Mouse (Mus musculus): Measurements from ENCODE around the gene Cfap65. TPM values are rescaled to one million over a fixed set of nuclear protein-coding genes. Genes with fewer than 3 reads are reported as not detected.

The Cfap65 gene
- polyA plus RNA-seq, 1 experiment: 0.15 TPM

GRCm38 (mm10) chr1:74936221-74936830 is 927 bp upstream of the Cfap65 start:
- Histone ChIP-seq H3K36me3 (ENCODE audit: control insufficient read depth, insufficient read depth, low read length) (no peaks in the 10 kb centered on the region), H3K4me1 (ENCODE audit: control insufficient read depth, insufficient read depth, insufficient read length, low read length) (peaks cover 12% of the 10 kb centered on the region; the same call in 1 of the 2 replicates), H3K27me3 (ENCODE audit: control insufficient read depth, insufficient read depth, low read length) (no peaks in the 10 kb centered on the region; the same call in 1 of the 2 replicates), H3K4me3 (ENCODE audit: low read depth, low read length) (peak overlapping the region; percentile 42), H3K27ac (ENCODE audit: insufficient read depth, low read depth, low read length) (peak overlapping the region; percentile 97)
- 19% methylated on average over 12 of the region's 12 CpGs for WGBS
- TF ChIP-seq POLR2A (IDR thresholded peaks at IDR 0.05; ENCODE audit: low read depth, low read length) (no peak), CTCF (IDR thresholded peaks at IDR 0.05; ENCODE audit: extremely low read depth, insufficient read length, insufficient replicate concordance, low read depth, low read length) (no peak)

DNA sequence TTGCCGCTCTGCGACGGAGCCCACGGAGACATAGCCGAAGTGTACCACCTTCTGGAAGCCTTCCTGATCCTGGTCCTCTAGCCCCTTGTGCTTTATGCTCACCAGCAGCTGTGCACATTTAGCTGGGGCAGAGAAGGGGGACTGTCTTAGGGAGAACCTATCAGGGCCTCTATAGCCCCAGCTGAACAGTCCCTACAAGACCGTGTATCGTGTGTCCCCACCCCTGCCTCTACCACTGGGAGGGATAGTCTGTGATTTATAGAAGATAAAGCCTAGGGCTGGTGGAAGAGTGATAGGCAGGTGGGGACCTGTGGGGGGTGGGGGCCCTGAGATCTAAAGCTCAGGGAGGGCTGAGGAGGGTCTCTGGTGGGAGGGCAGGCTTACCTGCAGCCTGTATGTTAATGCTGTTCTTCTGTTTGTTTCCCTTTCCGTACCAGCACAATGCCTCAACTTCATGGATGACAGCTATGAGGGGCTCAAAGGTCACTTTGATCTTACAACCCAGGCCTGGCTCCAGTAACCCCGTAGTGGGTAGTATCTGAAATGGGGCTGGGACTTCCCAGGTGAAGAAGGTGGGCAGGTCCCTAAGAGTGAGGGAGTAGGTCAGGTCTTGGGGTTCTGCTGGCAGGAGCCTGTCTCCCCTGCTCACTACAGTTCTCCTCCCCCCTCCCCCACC is 7.6 kb downstream of the Cfap65 start:
- H3K36me3 ChIP-seq (ENCODE audit: control insufficient read depth, insufficient read depth, low read length): no peaks in the 10 kb centered on the region
- H3K4me1 ChIP-seq (ENCODE audit: control insufficient read depth, insufficient read depth, insufficient read length, low read length): peaks cover 9% of the 10 kb centered on the region; the same call in 1 of the 2 replicates
- H3K4me3 ChIP-seq (ENCODE audit: low read depth, low read length): no peak overlapping the region
- WGBS: 68% methylated on average over 9 of the region's 9 CpGs
- no peak for TF ChIP-seq CTCF (IDR thresholded peaks at IDR 0.05; ENCODE audit: extremely low read depth, insufficient read length, insufficient replicate concordance, low read depth, low read length)
- no peak for TF ChIP-seq POLR2A (IDR thresholded peaks at IDR 0.05; ENCODE audit: low read depth, low read length)
- no peaks in the 10 kb centered on the region for H3K27me3 ChIP-seq (ENCODE audit: control insufficient read depth, insufficient read depth, low read length)
- no peak overlapping the region for H3K27ac ChIP-seq (ENCODE audit: insufficient read depth, low read depth, low read length)

DNA sequence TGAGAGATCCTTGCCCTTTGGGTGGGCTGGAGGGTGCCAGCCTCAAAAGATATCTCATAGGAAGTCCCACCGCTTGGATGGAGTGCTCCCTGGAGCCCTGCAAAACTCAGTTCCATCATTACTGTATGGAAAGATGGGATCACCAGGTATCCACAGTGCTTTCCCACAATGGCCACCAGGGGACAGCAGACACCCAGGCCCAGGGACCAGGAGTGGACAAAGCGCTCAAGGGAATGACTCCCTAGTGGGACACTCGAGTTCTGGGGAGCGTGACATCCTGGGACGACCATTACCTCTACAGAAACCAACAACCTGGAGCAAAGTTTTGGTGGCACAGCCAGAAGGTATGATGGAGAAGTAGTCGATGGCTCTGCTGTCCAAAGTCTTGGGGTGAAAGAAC is 8.7 kb downstream of the Cfap65 start:
- Histone ChIP-seq H3K4me1 (ENCODE audit: control insufficient read depth, insufficient read depth, insufficient read length, low read length) (peaks cover 9% of the 10 kb centered on the region; the same call in 1 of the 2 replicates), H3K4me3 (ENCODE audit: low read depth, low read length) (no peak overlapping the region), H3K36me3 (ENCODE audit: control insufficient read depth, insufficient read depth, low read length) (no peaks in the 10 kb centered on the region), H3K27ac (ENCODE audit: insufficient read depth, low read depth, low read length) (no peak overlapping the region), H3K27me3 (ENCODE audit: control insufficient read depth, insufficient read depth, low read length) (no peaks in the 10 kb centered on the region)
- no peak for TF ChIP-seq POLR2A (IDR thresholded peaks at IDR 0.05; ENCODE audit: low read depth, low read length)
- TF ChIP-seq CTCF (IDR thresholded peaks at IDR 0.05; ENCODE audit: extremely low read depth, insufficient read length, insufficient replicate concordance, low read depth, low read length): peak; percentile 98
- 18% methylated on average over 6 of the region's 6 CpGs for whole genome bisulfite sequencing

DNA sequence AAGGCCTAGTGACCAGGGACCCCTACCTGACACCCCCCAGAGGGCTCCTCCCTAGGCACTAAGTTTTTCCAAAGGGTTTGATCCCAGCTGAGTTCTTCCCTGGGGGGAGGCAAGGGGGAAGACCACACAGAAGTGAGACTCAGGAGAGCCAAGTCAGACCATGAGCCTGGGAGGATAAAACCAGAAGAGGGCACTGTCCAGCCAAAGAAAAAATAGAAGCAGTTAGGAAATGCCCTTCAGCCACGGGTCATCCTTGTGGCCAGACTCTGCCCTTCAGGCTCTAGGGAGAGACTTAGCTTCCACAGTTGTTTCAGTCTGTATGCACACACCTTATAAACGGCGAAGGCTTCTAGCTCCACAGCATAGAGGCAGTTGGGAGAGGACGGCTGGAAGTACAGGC is 10.9 kb downstream of the Cfap65 start:
- H3K36me3 ChIP-seq (ENCODE audit: control insufficient read depth, insufficient read depth, low read length): no peaks in the 10 kb centered on the region
- H3K4me3 ChIP-seq (ENCODE audit: low read depth, low read length): no peak overlapping the region
- no peak for TF ChIP-seq CTCF (IDR thresholded peaks at IDR 0.05; ENCODE audit: extremely low read depth, insufficient read length, insufficient replicate concordance, low read depth, low read length)
- peaks cover 9% of the 10 kb centered on the region; the same call in 1 of the 2 replicates for H3K4me1 ChIP-seq (ENCODE audit: control insufficient read depth, insufficient read depth, insufficient read length, low read length)
- WGBS: 57% methylated on average over 4 of the region's 4 CpGs
- H3K27me3 ChIP-seq (ENCODE audit: control insufficient read depth, insufficient read depth, low read length): no peaks in the 10 kb centered on the region
- no peak overlapping the region for H3K27ac ChIP-seq (ENCODE audit: insufficient read depth, low read depth, low read length)

DNA sequence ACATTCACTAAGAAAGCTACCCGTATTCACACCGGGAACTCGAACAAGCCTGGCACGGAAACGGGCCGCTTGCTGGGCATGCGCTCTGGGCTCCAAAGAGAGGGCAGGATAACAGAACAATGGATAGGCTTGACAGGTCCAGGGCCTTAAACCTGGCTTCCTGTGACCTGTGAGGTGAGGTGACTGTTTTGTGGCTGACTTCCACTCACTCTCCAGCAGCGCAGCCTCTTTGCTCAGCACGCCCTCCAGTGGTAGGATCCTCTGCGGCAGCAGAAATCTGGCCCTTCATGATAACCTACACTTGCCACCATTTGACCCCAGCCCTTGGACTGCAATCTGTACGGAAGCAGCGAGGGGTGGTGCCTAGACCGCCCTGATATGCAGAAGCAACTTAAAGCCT is 19.7 kb downstream of the Cfap65 start:
- Histone ChIP-seq H3K27ac (ENCODE audit: insufficient read depth, low read depth, low read length) (no peak overlapping the region), H3K27me3 (ENCODE audit: control insufficient read depth, insufficient read depth, low read length) (no peaks in the 10 kb centered on the region), H3K36me3 (ENCODE audit: control insufficient read depth, insufficient read depth, low read length) (no peaks in the 10 kb centered on the region), H3K4me3 (ENCODE audit: low read depth, low read length) (no peak overlapping the region), H3K4me1 (ENCODE audit: control insufficient read depth, insufficient read depth, insufficient read length, low read length) (0 out of 2 replicates have a peak, but pooled peaks cover 4% of the 10 kb centered on the region)
- TF ChIP-seq CTCF (IDR thresholded peaks at IDR 0.05; ENCODE audit: extremely low read depth, insufficient read length, insufficient replicate concordance, low read depth, low read length): peak; percentile 39; the same call in 1 of the 2 replicates
- no peak for TF ChIP-seq POLR2A (IDR thresholded peaks at IDR 0.05; ENCODE audit: low read depth, low read length)
- 23% methylated on average over 13 of the region's 13 CpGs for WGBS

DNA sequence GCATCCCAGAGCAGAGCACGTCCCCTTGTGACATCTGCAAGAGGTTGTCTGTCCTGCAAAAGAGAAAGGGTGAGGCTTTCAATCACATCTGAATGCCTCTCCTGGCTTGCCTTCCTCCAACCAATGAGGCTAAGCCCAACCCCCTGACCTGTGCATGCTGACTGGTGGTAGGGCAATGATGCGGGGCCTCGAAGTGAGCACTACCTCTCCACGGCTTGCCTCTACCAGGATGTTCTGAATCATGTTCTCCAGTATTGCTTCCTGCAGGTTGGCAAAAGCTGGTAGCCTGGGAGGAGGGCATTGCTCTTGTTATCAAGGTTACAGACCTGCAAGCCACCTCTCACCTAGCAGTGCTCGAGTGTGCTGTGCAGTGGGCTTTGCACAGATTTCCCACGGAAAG is 33.2 kb downstream of the Cfap65 start:
- WGBS: 13% methylated on average over 6 of the region's 6 CpGs

GRCm38 (mm10) chr1:74901686-74902085 is 33.7 kb downstream of the Cfap65 start:
- H3K4me1 ChIP-seq (ENCODE audit: control insufficient read depth, insufficient read depth, insufficient read length, low read length): peaks cover 4% of the 10 kb centered on the region; the same call in 1 of the 2 replicates
- TF ChIP-seq POLR2A (IDR thresholded peaks at IDR 0.05; ENCODE audit: low read depth, low read length) (no peak), CTCF (IDR thresholded peaks at IDR 0.05; ENCODE audit: extremely low read depth, insufficient read length, insufficient replicate concordance, low read depth, low read length) (no peak)
- no peak overlapping the region for H3K27ac ChIP-seq (ENCODE audit: insufficient read depth, low read depth, low read length)
- 12% methylated on average over 3 of the region's 3 CpGs for WGBS
- H3K36me3 ChIP-seq (ENCODE audit: control insufficient read depth, insufficient read depth, low read length): no peaks in the 10 kb centered on the region
- peaks cover 6% of the 10 kb centered on the region for H3K27me3 ChIP-seq (ENCODE audit: control insufficient read depth, insufficient read depth, low read length)
- no peak overlapping the region for H3K4me3 ChIP-seq (ENCODE audit: low read depth, low read length)

More for the DNA sequence above, 33.2 kb downstream of the Cfap65 start:
- H3K36me3 ChIP-seq (ENCODE audit: control insufficient read depth, insufficient read depth, low read length): no peaks in the 10 kb centered on the region
- no peak overlapping the region for H3K27ac ChIP-seq (ENCODE audit: insufficient read depth, low read depth, low read length)
- H3K4me3 ChIP-seq (ENCODE audit: low read depth, low read length): no peak overlapping the region
- H3K4me1 ChIP-seq (ENCODE audit: control insufficient read depth, insufficient read depth, insufficient read length, low read length): peaks cover 4% of the 10 kb centered on the region; the same call in 1 of the 2 replicates
- peaks cover 6% of the 10 kb centered on the region; the same call in 1 of the 2 replicates for H3K27me3 ChIP-seq (ENCODE audit: control insufficient read depth, insufficient read depth, low read length)
- TF ChIP-seq CTCF (IDR thresholded peaks at IDR 0.05; ENCODE audit: extremely low read depth, insufficient read length, insufficient replicate concordance, low read depth, low read length) (no peak), POLR2A (IDR thresholded peaks at IDR 0.05; ENCODE audit: low read depth, low read length) (no peak)
